Mouse (Mus musculus) gastrocnemius, adult 2 months (tissue): ENCODE data around the gene Mmachc. TPM values are rescaled to one million over a fixed set of nuclear protein-coding genes. Genes with fewer than 3 reads are reported as not detected.

Experiments
- DNase-seq: peaks from one replicate; pipeline ENCODE4 v3.0.0; 2022
- H3K27ac ChIP-seq: fragments of 200-600 bp; 2 replicates; pipeline ENCODE4 v1.8.1; 2022; ENCODE audit warnings: mild to moderate bottlenecking
- H3K4me3 ChIP-seq: fragments of 200-600 bp; 2 replicates; pipeline ENCODE4 v1.8.1; 2022; ENCODE audit warnings: mild to moderate bottlenecking, moderate library complexity
- CTCF ChIP-seq: fragments of 200-600 bp; IDR thresholded peaks from 2 replicates; pipeline ENCODE4 v1.8.1; 2022; ENCODE audit warnings: antibody characterized with exemption, mild to moderate bottlenecking, moderate library complexity
- intact Hi-C: fragments of 180-260 bp; cut with DNase I; formaldehyde crosslinking; loops from one replicate; pipeline ENCODE4 v1.15.1; 2025
- total RNA-seq, 2 experiments: library from RNA; stranded (reverse); gene quantifications; 2 replicates each; pipeline ENCODE4 v1.2.3; 2021

The Mmachc gene
- total RNA-seq, 2 experiments from 2014 or later = 25.5 to 46.4 TPM

DNA sequence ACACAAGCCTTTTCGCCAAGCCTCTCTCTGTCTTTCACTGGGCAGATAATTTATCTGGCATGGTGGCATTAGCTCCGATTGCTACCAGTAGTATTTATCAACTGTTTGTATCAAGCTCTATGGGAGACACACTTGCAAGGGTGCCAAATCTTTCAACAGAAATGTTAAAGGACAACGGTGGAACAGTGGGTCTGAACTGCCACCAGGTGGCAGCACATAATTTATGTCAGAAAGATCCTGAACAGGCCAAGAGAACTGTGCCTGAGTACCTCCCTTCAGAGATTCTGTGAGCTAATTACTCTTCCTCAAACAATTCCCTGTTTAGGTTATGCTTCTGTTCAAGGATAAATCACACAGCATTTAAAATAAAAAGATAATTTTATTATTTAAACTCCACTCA lies 11.2 kb upstream of the Mmachc start:
- Histone ChIP-seq H3K27ac (peak overlapping the region; percentile 94; the same call in 1 of the 2 replicates), H3K4me3 (no peak overlapping the region)
- intact Hi-C loops = loop anchor here (1.0 to 10.0 kb wide), 3 partner anchors 70 to 425 kb away; partner anchors contain the start of gene Urod
- peak; percentile 70 for DNase-seq
- TF ChIP-seq CTCF = peak; percentile 90

DNA sequence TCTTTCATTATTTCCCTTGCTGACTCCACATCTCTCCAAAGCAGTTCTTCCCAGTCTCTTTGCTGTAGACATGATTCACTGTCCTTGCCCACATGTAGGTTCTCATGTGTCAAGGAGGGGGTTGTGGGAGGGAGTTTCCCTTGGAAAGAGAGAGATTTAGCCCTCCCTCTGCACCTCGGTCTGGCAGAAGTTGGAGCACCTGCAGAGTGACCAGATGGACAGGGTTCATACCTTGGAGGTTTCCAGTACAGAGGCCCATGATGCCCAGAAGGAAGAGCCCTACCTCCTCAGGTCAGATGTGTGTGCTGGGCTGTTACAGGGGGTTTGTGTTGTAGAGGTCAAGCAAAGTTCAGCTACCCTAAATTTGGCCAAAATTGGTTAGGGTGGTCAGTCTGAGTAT lies 4.3 kb upstream of the Mmachc start:
- DNase-seq = no peak
- no peak overlapping the region for H3K4me3 ChIP-seq
- intact Hi-C loops = loop anchor here (10.0 kb wide), 1 partner anchor 432 kb away; no protein-coding TSS in a partner anchor
- H3K27ac ChIP-seq = no peak overlapping the region
- no peak for TF ChIP-seq CTCF

DNA sequence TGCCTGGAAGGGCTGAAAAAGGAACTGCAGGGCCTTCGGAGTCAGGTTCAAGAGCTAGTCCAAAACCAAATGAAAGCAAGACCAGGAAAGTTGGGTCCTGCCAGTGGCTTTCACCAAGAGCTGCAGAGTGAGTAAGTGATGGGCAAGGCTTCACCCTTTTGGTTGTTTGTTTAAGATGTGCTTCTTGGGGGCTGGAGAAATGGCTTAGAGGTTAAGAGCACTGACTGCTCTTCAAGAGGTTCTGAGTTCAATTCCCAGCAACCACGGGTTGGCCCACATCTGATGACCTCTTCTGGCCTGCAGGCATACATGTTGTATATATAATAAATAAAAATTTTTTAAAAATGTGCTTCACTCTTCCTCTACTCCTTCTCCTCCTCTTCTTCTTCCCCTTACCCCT lies 1.9 kb upstream of the Mmachc start:
- Histone ChIP-seq H3K27ac (no peak overlapping the region), H3K4me3 (no peak overlapping the region)
- DNase-seq = no peak
- intact Hi-C loops = loop anchor here (10.0 kb wide), 1 partner anchor 435 kb away; no protein-coding TSS in a partner anchor
- TF ChIP-seq CTCF = no peak

DNA sequence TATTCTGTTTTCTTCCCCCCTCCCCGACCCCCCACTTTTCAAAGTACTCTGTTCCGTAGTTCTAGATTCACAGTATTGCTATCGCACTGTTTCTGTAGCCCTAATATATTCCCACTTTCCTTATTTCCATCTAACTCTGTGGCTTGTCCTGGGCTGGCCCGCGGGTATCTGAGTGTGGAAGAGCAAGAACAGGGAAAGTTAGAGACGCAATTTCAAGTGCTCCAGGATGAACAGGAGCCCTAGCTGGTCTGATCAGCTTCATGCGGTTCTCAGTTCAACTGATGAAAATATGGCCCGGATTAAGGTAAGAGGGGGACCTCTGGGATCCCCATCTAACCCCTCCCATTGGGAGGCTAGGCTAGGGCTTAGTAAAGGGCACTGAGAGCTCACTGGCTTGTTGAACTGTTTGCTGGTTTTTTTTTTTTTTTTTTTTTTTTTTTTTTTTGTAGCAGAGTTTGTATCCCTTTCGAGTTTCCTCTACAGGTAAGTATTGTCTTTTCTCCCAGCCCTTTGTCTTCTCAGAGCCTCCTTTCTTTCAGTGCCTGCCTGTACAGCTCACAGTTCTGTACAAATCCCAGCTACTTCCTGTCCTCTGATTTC lies 685 bp upstream of the Mmachc start:
- Histone ChIP-seq H3K4me3 (peak overlapping the region; percentile 83), H3K27ac (peak overlapping the region; percentile 76)
- intact Hi-C loops = no loop called here
- no peak for DNase-seq
- no peak for TF ChIP-seq CTCF

DNA sequence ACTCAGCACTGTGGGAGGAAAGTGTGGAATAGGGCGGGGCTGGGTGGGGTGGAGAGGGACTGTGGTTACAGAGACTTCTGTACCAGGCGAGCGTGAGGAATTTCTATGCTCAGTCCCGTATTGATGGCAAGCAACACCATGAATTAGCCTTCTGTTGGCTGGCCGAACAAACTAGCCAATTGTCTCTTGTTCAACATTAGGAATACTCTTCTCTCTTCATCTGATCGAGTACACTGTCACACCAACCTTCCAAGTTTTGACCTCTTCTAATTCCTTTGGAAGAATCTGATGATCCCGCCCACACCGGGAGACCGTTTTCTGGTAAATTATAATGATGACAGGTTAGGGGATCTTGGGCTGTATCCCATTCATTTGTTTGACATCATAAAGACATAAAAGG lies 540 bp downstream of the Mmachc start:
- intact Hi-C loops = no loop called here
- peak overlapping the region; percentile 83 for H3K4me3 ChIP-seq
- H3K27ac ChIP-seq = peak overlapping the region; percentile 93
- no peak for DNase-seq
- no peak for TF ChIP-seq CTCF

DNA sequence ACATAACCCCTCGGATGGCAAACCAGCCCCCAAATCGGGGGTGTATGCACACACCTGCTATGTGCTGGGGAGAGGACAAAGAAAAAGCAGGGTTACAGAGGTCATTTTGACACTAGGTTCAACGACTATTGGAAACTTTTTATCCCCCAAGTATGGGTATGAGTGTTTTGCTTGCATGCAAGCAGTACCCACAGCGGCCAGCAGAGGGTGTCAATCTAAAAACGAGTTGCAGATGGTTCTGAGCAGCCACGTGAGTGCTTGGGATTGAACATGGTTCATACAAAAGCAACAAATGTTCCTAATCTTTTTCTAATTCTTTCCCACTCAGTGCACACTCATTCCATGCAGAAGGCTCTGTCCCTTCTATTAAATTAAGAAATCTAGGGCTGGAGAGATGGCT lies 4.4 kb downstream of the Mmachc start:
- DNase-seq = peak; percentile 76
- Histone ChIP-seq H3K27ac (no peak overlapping the region), H3K4me3 (no peak overlapping the region)
- peak; percentile 91 for TF ChIP-seq CTCF
- intact Hi-C loops = no loop called here

DNA sequence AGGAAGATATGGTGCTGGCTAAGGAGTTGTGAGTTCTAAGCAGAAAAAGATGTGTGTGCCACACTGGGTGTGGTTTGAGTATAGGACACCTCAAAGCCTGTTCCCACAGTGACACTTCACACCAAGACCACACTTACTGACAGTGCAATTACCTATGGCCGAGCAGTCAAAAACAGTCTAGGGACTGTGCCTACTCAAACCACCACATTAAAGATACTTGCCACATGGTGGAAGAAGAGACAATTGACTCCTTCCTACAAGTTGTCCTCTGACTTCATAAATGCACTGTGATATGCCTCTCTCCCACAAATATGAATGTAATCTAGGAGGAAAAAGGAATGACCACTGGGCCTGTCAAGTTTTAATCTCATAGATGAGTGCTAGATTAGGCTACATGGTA lies 7.2 kb downstream of the Mmachc start:
- no peak for DNase-seq
- no peak overlapping the region for H3K27ac ChIP-seq
- TF ChIP-seq CTCF = no peak
- intact Hi-C loops = no loop called here
- H3K4me3 ChIP-seq = no peak overlapping the region

DNA sequence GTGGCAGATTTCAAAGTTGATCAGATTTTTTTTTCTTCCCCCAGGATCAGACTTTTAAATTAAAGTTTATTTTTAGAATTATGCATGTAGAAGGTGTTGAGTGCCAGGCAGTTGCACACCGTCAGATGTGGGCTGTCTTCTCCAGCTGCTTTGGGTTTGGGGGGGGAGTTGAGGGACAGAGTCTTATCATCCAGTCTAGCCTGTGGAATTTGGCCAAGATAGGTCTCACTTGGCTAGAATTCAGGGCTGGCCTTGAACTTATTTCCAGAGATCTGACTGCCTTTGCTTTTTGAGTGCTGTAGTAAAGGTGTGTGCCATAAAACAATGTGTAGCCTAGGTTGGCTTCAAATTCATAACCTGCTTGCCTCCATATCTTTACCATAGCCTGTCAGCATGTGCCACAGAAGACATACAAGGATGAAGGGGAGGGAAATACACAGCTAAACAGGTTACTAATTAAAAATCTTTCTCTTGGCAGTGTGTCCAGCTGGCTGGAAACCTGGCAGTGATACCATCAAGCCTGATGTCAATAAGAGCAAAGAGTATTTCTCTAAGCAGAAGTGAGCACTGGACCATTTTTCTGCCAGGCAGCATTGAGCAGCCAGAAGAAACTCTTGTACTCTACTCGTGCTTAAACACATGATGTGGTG lies 9.4 kb downstream of the Mmachc start:
- Histone ChIP-seq H3K27ac (no peak overlapping the region), H3K4me3 (no peak overlapping the region)
- no peak for DNase-seq
- no peak for TF ChIP-seq CTCF
- intact Hi-C loops = no loop called here

DNA sequence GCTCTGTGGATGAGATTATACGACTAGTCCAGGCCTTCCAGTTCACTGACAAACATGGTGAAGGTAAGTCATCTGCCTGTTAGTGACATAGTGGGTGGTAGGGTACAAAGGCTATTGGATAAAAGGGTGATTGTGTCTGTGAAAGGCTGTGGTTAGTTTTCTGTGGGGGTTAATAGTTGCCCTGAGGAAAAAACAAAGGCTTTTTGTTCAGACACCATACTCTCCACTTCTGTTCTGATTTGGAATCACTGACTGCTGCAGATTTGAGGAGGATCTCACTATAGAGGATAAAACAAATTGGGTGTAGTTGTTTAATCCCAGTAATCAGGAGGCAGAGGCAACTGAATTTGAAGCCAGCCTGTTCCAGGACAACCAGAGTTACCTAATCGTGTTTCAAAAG lies 14.4 kb downstream of the Mmachc start:
- Histone ChIP-seq H3K4me3 (no peak overlapping the region), H3K27ac (no peak overlapping the region)
- no peak for TF ChIP-seq CTCF
- no peak for DNase-seq
- intact Hi-C loops = no loop called here

DNA sequence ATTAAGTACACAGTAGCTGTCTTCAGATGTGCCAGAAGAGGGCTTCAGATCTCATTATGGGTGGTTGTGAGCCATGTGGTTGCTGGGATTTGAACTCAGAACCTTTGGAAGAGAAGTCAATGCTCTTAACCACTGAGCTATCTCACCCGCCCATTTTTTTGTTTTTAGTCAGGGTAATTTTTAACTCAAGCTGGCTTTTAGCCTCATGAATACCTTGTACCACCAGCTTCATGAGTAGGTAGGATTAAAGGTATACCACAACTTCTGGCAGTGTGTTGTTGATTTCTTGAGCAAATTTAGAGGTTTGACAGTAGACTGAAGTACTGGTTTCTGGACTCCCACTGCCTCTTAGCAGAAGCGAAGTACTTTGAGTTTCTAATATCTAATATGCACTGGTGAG lies 16.1 kb downstream of the Mmachc start:
- no peak for DNase-seq
- no peak for TF ChIP-seq CTCF
- H3K4me3 ChIP-seq = no peak overlapping the region
- H3K27ac ChIP-seq = no peak overlapping the region
- intact Hi-C loops = no loop called here

DNA sequence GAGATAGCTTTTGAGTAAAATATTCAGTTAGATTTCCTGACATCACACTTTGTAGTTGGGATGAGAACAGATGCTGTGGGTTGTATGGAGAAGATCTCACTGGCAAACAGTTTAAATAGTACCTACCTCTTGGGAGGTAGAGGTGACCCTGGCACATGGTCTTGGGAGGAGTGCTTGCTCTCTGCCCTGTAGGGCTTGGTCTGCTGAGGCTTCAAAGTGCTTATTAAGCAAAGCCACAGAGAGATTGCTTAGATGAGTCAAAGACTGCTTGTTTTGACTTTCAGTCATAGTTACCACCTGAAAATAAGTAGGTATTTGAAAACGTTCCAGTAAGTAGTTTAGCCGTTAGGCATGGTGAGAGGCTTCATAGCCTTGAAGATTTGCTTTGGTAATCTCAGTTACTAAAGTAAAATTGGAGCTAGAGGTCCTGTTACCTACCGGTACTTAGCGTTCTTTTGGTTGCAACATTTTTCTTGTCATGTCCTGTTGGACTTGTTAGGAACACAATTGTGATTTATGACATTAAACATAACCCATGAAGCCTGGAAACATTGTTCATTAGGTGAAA lies 18.8 kb downstream of the Mmachc start:
- TF ChIP-seq CTCF = no peak
- intact Hi-C loops = no loop called here
- peak overlapping the region; percentile 12; the same call in 1 of the 2 replicates for H3K27ac ChIP-seq
- H3K4me3 ChIP-seq = peak overlapping the region; percentile 26
- DNase-seq = no peak

DNA sequence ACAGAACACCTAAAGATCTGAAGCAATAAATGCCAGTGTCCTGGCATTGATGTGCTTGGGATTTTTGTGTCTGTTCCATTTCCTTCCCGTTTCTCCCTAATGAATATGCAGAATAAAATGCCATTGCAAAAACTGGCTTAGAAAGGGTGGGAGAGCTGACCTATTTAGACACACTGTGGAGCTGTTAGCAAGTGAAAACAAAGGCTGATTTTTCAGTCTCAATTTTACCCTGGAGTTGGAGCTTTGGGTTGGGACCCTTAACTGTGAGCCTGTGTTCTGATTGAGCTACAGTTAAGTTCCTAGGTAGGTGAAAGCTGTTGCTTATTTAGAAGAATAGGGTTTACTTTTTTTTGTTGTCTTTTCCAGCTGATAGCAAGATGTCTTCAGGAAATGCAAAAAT lies 21.2 kb downstream of the Mmachc start:
- intact Hi-C loops = no loop called here
- Histone ChIP-seq H3K4me3 (peak overlapping the region; percentile 91), H3K27ac (peak overlapping the region; percentile 29; the same call in 1 of the 2 replicates)
- no peak for DNase-seq
- TF ChIP-seq CTCF = no peak

DNA sequence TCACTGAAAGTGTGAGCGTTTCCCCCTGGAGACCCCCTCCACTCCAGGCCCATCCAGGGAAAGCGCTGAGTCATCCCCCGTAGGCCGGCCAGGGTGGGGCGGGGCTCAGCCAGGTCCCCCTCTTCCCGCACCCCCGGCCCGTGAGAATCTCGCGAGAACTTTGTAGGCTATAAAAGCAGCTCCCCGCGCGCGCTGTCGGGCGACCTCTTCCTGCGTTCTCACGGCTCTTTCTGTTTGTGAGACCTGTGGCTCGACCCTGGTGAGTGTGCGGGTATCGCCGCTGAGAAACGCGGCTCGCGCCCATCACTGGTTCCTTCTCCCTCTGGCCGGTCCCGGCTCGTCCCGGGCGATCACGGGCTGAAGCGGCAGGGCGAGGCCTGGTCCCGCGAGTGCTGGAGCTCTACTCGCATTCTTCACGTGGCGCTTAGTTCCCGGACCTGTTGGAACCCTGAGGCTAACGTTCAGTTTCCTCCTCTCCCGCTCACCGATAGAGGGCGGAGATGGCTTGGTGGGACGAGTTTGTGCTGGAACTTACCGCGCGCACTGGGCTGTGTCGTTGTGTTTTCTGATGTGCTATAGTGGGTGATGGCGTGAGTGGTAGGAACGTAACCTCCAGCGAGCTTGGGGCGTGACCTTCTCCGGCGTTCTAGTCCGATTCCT lies 22.7 kb downstream of the Mmachc start, which contains the start of gene Prdx1:
Prdx1 (plus strand) TSS at position 143 of the 660 bp plus-strand sequence.
- peak within 1 kb of the TSS; percentile 91 for H3K4me3 ChIP-seq
- intact Hi-C loops = loop anchor here (2.0 kb wide), 1 partner anchor 35 kb away; the partner anchor contains the start of gene Akr1a1
- TF ChIP-seq CTCF = peak; percentile 75
- peak within 1 kb of the TSS; percentile 96 for H3K27ac ChIP-seq
- peak; percentile 97 for DNase-seq
